Comparison of ENCODE assay signal across 8 mouse cellular contexts in genomic region chr17:3114358-3114719, GRCm38 (mm10). TPM values are rescaled to one million over a fixed set of nuclear protein-coding genes. Genes with fewer than 3 reads are reported as not detected.
A peak's percentile ranks its signal among the peaks of the same experiment; 100 is the strongest.
DNase-seq lines count a peak whose midpoint lies in the region; ATAC-seq and TF ChIP-seq lines count a peak whose summit lies in the region.

No protein-coding gene starts in this region.

- H3K27me3 ChIP-seq in hindbrain, postnatal 0 days (ENCODE audit: insufficient read depth, low read length), result no peaks in the 10 kb centered on the region
- no peaks in the 10 kb centered on the region for H3K27me3 ChIP-seq in midbrain, embryonic 14.5 days (ENCODE audit: control insufficient read depth, insufficient read depth, low read length)

- peak overlapping the region; percentile 98 for H3K27ac ChIP-seq in hindbrain, postnatal 0 days
- H3K27ac ChIP-seq in midbrain, embryonic 14.5 days (replicated peaks; ENCODE audit: low read depth, low read length), result peak overlapping the region; percentile 99

- under 1% methylated on average over 31 of the region's 31 CpGs for WGBS in hindbrain, postnatal 0 days
- under 1% methylated on average over 31 of the region's 31 CpGs for WGBS in midbrain, embryonic 14.5 days

- peak; percentile 83 for ATAC-seq in hindbrain, postnatal 0 days
- ATAC-seq in midbrain, embryonic 14.5 days (ENCODE audit: low FRiP score, low TSS enrichment), result peak; percentile 77

- DNase-seq in adrenal gland, postnatal 14 days, result peak; percentile 84
- DNase-seq in adrenal gland, adult (ENCODE audit: inconsistent age in 2 of 2, low spot score in 1 of 2), result no peak
- DNase-seq in spleen, postnatal 14 days (ENCODE audit: low spot score in 2 of 2), result peak; percentile 50 to 53
- DNase-seq in spleen, adult 12 weeks (ENCODE audit: low spot score), result no peak
- no peak for DNase-seq in hindbrain, postnatal 0 days (ENCODE audit: low spot score)
- DNase-seq in midbrain, embryonic 14.5 days, result no peak
- DNase-seq in embryo, embryonic 10.5 days (ENCODE audit: low spot score), result no peak
- DNase-seq in cerebellum, postnatal 10 days, result no peak

- TF ChIP-seq CTCF in hindbrain, postnatal 0 days (IDR thresholded peaks at IDR 0.05; ENCODE audit: low read depth), result peak; percentile 6; the same call in 1 of the 2 replicates

- H3K9ac ChIP-seq in hindbrain, postnatal 0 days (replicated peaks; ENCODE audit: low read length), result peak overlapping the region; percentile 96
- peak overlapping the region; percentile 95 for H3K9ac ChIP-seq in midbrain, embryonic 14.5 days (replicated peaks; ENCODE audit: low read length)

- peaks cover 9% of the 10 kb centered on the region for H3K4me1 ChIP-seq in hindbrain, postnatal 0 days (ENCODE audit: insufficient read depth, low read length)
- peaks cover 16% of the 10 kb centered on the region for H3K4me1 ChIP-seq in midbrain, embryonic 14.5 days (ENCODE audit: control insufficient read depth, insufficient read depth, low read length)

- H3K4me3 ChIP-seq in hindbrain, postnatal 0 days (ENCODE audit: low read length), result peak overlapping the region; percentile 99
- peak overlapping the region; percentile 98 for H3K4me3 ChIP-seq in midbrain, embryonic 14.5 days (replicated peaks; ENCODE audit: low read depth, low read length)

- peak overlapping the region; percentile 77 for H3K4me2 ChIP-seq in hindbrain, postnatal 0 days (ENCODE audit: low read depth, low read length)
- H3K4me2 ChIP-seq in midbrain, embryonic 14.5 days (ENCODE audit: low read length), result peak overlapping the region; percentile 68

- H3K36me3 ChIP-seq in hindbrain, postnatal 0 days (ENCODE audit: insufficient read depth, low read length), result no peaks in the 10 kb centered on the region
- H3K36me3 ChIP-seq in midbrain, embryonic 14.5 days (ENCODE audit: control insufficient read depth, insufficient read depth, low read length), result no peaks in the 10 kb centered on the region

- H3K9me3 ChIP-seq in hindbrain, postnatal 0 days (ENCODE audit: low read length), result no peaks in the 10 kb centered on the region
- no peaks in the 10 kb centered on the region for H3K9me3 ChIP-seq in midbrain, embryonic 14.5 days (ENCODE audit: control insufficient read depth, low read length)

RNA-seq across cellular contexts. Expression of gene Scaf8, which starts 0.4 kb away (rescaled TPM):
- total RNA-seq in adrenal gland, postnatal 14 days (2021), result 40.4 and 44.0 TPM in 2 replicates
- total RNA-seq in hindbrain, postnatal 0 days (2014; rRNA removed), result 38.9 and 42.8 TPM in 2 replicates
- polyA plus RNA-seq in hindbrain, postnatal 0 days (2015; fragmentation: Nextera tagmentation; extraction: Ambion mirVana), result 15.1 and 15.6 TPM in 2 replicates
- 16.1 and 20.8 TPM in 2 replicates for polyA plus RNA-seq in midbrain, embryonic 14.5 days (2014; fragmentation: Nextera tagmentation; extraction: Ambion mirVana)

Comparison
In these comparisons a context has a peak if more than half of its experiments do, and no peak if none do; other contexts are left out.
1. DNase-seq: peak in adrenal gland, postnatal 14 days (single experiment) and spleen, postnatal 14 days (2 of 2); none in adrenal gland, adult (0 of 2), spleen, adult 12 weeks (single experiment), hindbrain, postnatal 0 days (single experiment), midbrain, embryonic 14.5 days (single experiment), embryo, embryonic 10.5 days (single experiment) and cerebellum, postnatal 10 days (0 of 2).